Mouse (Mus musculus): ENCODE measurements around the gene Npas2.

DNA sequence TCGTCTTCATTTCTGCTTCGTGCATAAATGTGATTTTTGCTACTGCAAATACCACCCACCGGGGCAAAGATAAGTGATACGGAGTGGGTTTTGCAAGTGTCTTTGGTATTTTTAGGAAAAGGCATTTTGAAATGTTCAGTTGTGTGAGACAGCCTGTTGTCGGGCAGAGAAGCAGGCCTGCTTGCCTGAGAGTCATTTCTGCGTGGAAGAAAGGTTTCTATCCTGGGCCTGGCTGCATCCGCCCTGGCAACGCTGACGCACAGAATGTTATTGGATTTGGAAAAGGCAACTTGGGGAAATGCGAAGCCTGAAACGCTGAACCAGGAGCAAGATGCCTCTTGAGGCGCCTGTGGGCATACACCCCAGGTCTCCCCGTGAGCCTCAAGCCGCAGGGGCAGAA lies 16.3 kb upstream of the Npas2 start:
- TF ChIP-seq CTCF (IDR thresholded peaks at IDR 0.05; ENCODE audit: extremely low read depth, insufficient read depth, insufficient read length, insufficient replicate concordance) (no peak), POLR2A (IDR thresholded peaks at IDR 0.05; ENCODE audit: low read depth, low read length) (no peak)

Measured in spleen, adult 2 months (tissue).